Mouse (Mus musculus) right cerebral cortex, adult 2 months (tissue): ENCODE results near the gene Masp1.
A peak's percentile ranks its signal among the peaks of the same experiment; 100 is the strongest.

ENCODE experiments used
- DNase-seq, 2 experiments: peaks; one replicate each; pipeline ENCODE4 v3.0.0; 2021 to 2022; ENCODE audit warnings: low spot score in 2 of 2

The Masp1 gene

GRCm38 (mm10) chr16:23458906-23459588 is 61.6 kb downstream of the Masp1 start:
- no peak for DNase-seq

- DNase-seq: no peak
Observed at GRCm38 (mm10) chr16:23457338-23457737, 63.3 kb downstream of the Masp1 start.

GRCm38 (mm10) chr16:23456534-23456933 is 64.1 kb downstream of the Masp1 start:
- DNase-seq: no peak

GRCm38 (mm10) chr16:23454376-23454775 is 66.2 kb downstream of the Masp1 start:
- peak in 1 of 2 experiments; percentile 10 for DNase-seq

- DNase-seq: peak; percentile 64 to 73
Observed at GRCm38 (mm10) chr16:23452476-23452875, 68.1 kb downstream of the Masp1 start.

GRCm38 (mm10) chr16:23450816-23451215 is 69.8 kb downstream of the Masp1 start:
- DNase-seq: no peak

- no peak for DNase-seq
Observed at GRCm38 (mm10) chr16:23449946-23450345, 70.7 kb downstream of the Masp1 start.

GRCm38 (mm10) chr16:23444231-23444630 is 76.4 kb downstream of the Masp1 start:
- no peak for DNase-seq

GRCm38 (mm10) chr16:23437404-23438166 is 83.0 kb downstream of the Masp1 start:
- DNase-seq: no peak

GRCm38 (mm10) chr16:23429991-23430390 is 90.6 kb downstream of the Masp1 start:
- no peak for DNase-seq

- no peak for DNase-seq
Observed at GRCm38 (mm10) chr16:23428647-23429319, 91.8 kb downstream of the Masp1 start, which contains the start of gene Rtp1. TSS of gene Rtp1 (plus strand) at chr16:23429133.

- no peak for DNase-seq
Observed at GRCm38 (mm10) chr16:23427701-23428100, 92.9 kb downstream of the Masp1 start.

- DNase-seq: no peak
Observed at GRCm38 (mm10) chr16:23423825-23424224, 96.8 kb downstream of the Masp1 start.

- DNase-seq: no peak
Observed at GRCm38 (mm10) chr16:23419565-23420085, 101.0 kb downstream of the Masp1 start.

GRCm38 (mm10) chr16:23417456-23418240 is 103.0 kb downstream of the Masp1 start:
- DNase-seq: no peak

GRCm38 (mm10) chr16:23416657-23417293 is 103.8 kb downstream of the Masp1 start:
- no peak for DNase-seq

GRCm38 (mm10) chr16:23416261-23416656 is 104.4 kb downstream of the Masp1 start:
- DNase-seq: no peak

GRCm38 (mm10) chr16:23412930-23413329 is 107.7 kb downstream of the Masp1 start:
- DNase-seq: no peak

- peak; percentile 86 to 87 for DNase-seq
Observed at GRCm38 (mm10) chr16:23403008-23403755, 117.4 kb downstream of the Masp1 start.

- DNase-seq: no peak
Observed at GRCm38 (mm10) chr16:23401959-23402358, 118.7 kb downstream of the Masp1 start.
